Mouse (Mus musculus): ENCODE data around the gene Kif21b.

DNA sequence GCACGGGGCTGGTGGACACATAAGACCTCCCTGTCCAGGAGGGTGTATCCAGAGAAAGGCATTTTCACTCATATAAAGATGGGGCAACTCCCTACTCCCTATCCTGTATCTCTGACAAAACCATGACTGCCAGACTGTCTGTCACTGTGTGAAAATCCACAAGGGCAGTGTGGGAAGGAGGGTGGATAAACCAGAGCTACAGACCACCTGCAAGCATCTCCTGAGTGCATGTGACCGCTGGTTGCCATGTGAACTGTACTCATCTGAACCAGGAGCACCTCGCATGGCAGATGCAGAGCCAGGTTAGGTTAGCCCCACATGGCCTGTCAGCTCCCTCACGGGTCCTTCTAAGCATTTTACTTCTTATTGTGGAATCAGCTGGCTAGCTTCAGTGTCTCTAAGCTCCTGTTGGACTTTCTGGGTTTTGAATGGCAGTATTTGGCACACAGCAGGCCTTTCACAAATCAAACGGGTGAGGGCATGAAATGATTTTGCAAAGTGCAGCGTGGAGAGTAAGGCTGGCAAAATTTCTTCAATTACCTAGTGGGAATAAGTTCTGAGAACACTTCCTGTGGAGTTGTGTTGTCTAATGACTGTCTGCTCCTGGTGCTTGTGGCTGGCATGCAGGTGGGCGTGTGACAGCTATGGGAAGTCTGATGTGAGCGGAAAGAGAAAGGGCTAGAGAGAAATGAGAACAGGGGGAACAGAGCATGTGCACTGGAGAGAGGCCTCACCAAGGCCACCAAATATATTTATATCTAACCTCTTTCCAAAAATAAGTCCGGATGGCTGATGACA lies 41.6 kb upstream of the Kif21b start:
- TF ChIP-seq POLR2A (IDR thresholded peaks at IDR 0.05; ENCODE audit: control insufficient read depth, extremely low read depth, insufficient read depth, low read length, poor library complexity) (no peak), CTCF (IDR thresholded peaks at IDR 0.05; ENCODE audit: borderline replicate concordance, control insufficient read depth, extremely low read depth, insufficient read depth, low read length, poor library complexity) (no peak)

All from thymus, adult 2 months (tissue).